Mouse (Mus musculus) kidney, adult 2 months (tissue): ENCODE results near the gene Nxph4. TPM values are rescaled to one million over a fixed set of nuclear protein-coding genes. Genes with fewer than 3 reads are reported as not detected.

ENCODE experiments used
- DNase-seq: peaks from one replicate; pipeline ENCODE4 v3.0.0; 2021
- H3K27ac ChIP-seq: fragments of 200-500 bp; 2 replicates; pipeline ENCODE4 v1.5.1; 2012; ENCODE audit warnings: low read depth, low read length, control low read depth, inconsistent platforms; ENCODE audit not compliant: insufficient read depth
- H3K27me3 ChIP-seq: fragments of 200-500 bp; replicated peaks from 2 replicates; pipeline ENCODE4 v1.6.1; 2012; ENCODE audit warnings: mild to moderate bottlenecking, moderate library complexity, low read length, inconsistent platforms; ENCODE audit not compliant: control insufficient read depth, insufficient read depth
- H3K36me3 ChIP-seq: fragments of 200-500 bp; 2 replicates; pipeline ENCODE4 v1.6.1; 2012; ENCODE audit warnings: mild to moderate bottlenecking, moderate library complexity, low read length, inconsistent platforms; ENCODE audit not compliant: control insufficient read depth, insufficient read depth
- H3K4me1 ChIP-seq: fragments of 200-500 bp; 2 replicates; pipeline ENCODE4 v1.6.1; 2011; ENCODE audit warnings: low read length; ENCODE audit not compliant: control insufficient read depth, insufficient read depth
- H3K4me3 ChIP-seq: fragments of 200-500 bp; 2 replicates; pipeline ENCODE4 v1.5.1; 2011; ENCODE audit warnings: mild to moderate bottlenecking, low read depth, low read length, control low read depth; ENCODE audit not compliant: insufficient read depth
- CTCF ChIP-seq: fragments of 200-500 bp; conservative IDR thresholded peaks from 2 replicates; pipeline ENCODE4 v1.5.1; 2011; ENCODE audit warnings: low read depth, mild to moderate bottlenecking, control low read depth, low read length, moderate library complexity, mixed read lengths; ENCODE audit not compliant: insufficient read depth, insufficient read length
- POLR2A ChIP-seq: fragments of 200-500 bp; IDR thresholded peaks from one replicate; pipeline ENCODE4 v1.6.1; 2011; ENCODE audit warnings: low read depth, low read length, control low read depth
- WGBS: fragments of 180-500 bp; shearing (Covaris S2); methylation state at CpG from one replicate; pipeline ENCODE4 v1.1.7; 2018; 5-methylcytosine and 5-hydroxymethylcytosine counted together
- polyA plus RNA-seq: library from polyadenylated mRNA; depleted of rRNA; stranded (reverse); fragments of >200 nt; gene quantifications from 2 replicates; pipeline ENCODE4 v1.2.3, GENCODE M21; 2012

The Nxph4 gene
- polyA plus RNA-seq, 1 experiment: 2.0 TPM

- peak; percentile 14; the same call in 1 of the 2 replicates for TF ChIP-seq CTCF
- TF ChIP-seq POLR2A: no peak
- DNase-seq: no peak
- no peak overlapping the region for H3K4me3 ChIP-seq
- no peaks in the 10 kb centered on the region for H3K4me1 ChIP-seq
- no peaks in the 10 kb centered on the region for H3K36me3 ChIP-seq
- no peak overlapping the region for H3K27ac ChIP-seq
- no peaks in the 10 kb centered on the region for H3K27me3 ChIP-seq
Observed at GRCm38 (mm10) chr10:127561145-127561544, 26.8 kb upstream of the Nxph4 start.

GRCm38 (mm10) chr10:127557397-127557796, 23.0 kb upstream of the Nxph4 start:
- Histone ChIP-seq H3K27ac (no peak overlapping the region), H3K36me3 (no peaks in the 10 kb centered on the region), H3K4me1 (no peaks in the 10 kb centered on the region), H3K4me3 (no peak overlapping the region), H3K27me3 (no peaks in the 10 kb centered on the region)
- WGBS: 84% methylated on average over 13 of the region's 13 CpGs
- DNase-seq: no peak
- TF ChIP-seq POLR2A: no peak
- TF ChIP-seq CTCF: peak; percentile 37

GRCm38 (mm10) chr10:127555703-127556102, 21.3 kb upstream of the Nxph4 start:
- TF ChIP-seq POLR2A: no peak
- peak; percentile 77 for TF ChIP-seq CTCF
- 78% methylated on average over 18 of the region's 18 CpGs for WGBS
- no peak overlapping the region for H3K4me3 ChIP-seq
- peak; percentile 38 for DNase-seq
- no peak overlapping the region for H3K27ac ChIP-seq
- H3K27me3 ChIP-seq: no peaks in the 10 kb centered on the region
- no peaks in the 10 kb centered on the region for H3K4me1 ChIP-seq
- no peaks in the 10 kb centered on the region for H3K36me3 ChIP-seq

GRCm38 (mm10) chr10:127549892-127550291, 15.5 kb upstream of the Nxph4 start:
- Histone ChIP-seq H3K27me3 (no peaks in the 10 kb centered on the region), H3K4me3 (no peak overlapping the region), H3K36me3 (no peaks in the 10 kb centered on the region), H3K4me1 (no peaks in the 10 kb centered on the region), H3K27ac (no peak overlapping the region)
- no peak for DNase-seq
- TF ChIP-seq POLR2A (no peak), CTCF (no peak)
- 81% methylated on average over 17 of the region's 17 CpGs for WGBS

GRCm38 (mm10) chr10:127548236-127548635, 13.9 kb upstream of the Nxph4 start:
- WGBS: 95% methylated on average over 15 of the region's 15 CpGs
- Histone ChIP-seq H3K27me3 (no peaks in the 10 kb centered on the region), H3K27ac (no peak overlapping the region), H3K4me1 (no peaks in the 10 kb centered on the region), H3K36me3 (no peaks in the 10 kb centered on the region), H3K4me3 (no peak overlapping the region)
- DNase-seq: no peak
- no peak for TF ChIP-seq CTCF
- TF ChIP-seq POLR2A: no peak

GRCm38 (mm10) chr10:127546505-127546904, 12.1 kb upstream of the Nxph4 start:
- WGBS: 87% methylated on average over 7 of the region's 7 CpGs
- Histone ChIP-seq H3K4me1 (no peaks in the 10 kb centered on the region), H3K27me3 (no peaks in the 10 kb centered on the region), H3K4me3 (no peak overlapping the region), H3K27ac (no peak overlapping the region), H3K36me3 (no peaks in the 10 kb centered on the region)
- no peak for DNase-seq
- no peak for TF ChIP-seq POLR2A
- no peak for TF ChIP-seq CTCF

- Histone ChIP-seq H3K36me3 (no peaks in the 10 kb centered on the region), H3K4me3 (no peak overlapping the region), H3K27me3 (no peaks in the 10 kb centered on the region), H3K27ac (no peak overlapping the region), H3K4me1 (no peaks in the 10 kb centered on the region)
- no peak for DNase-seq
- TF ChIP-seq POLR2A (no peak), CTCF (no peak)
- WGBS: 90% methylated on average over 20 of the region's 20 CpGs
Observed at GRCm38 (mm10) chr10:127544375-127544774, 10.0 kb upstream of the Nxph4 start.

GRCm38 (mm10) chr10:127543916-127544315, 9.6 kb upstream of the Nxph4 start:
- no peak for TF ChIP-seq POLR2A
- no peak for TF ChIP-seq CTCF
- Histone ChIP-seq H3K4me1 (no peaks in the 10 kb centered on the region), H3K27ac (no peak overlapping the region), H3K36me3 (no peaks in the 10 kb centered on the region), H3K4me3 (no peak overlapping the region), H3K27me3 (no peaks in the 10 kb centered on the region)
- no peak for DNase-seq
- 68% methylated on average over 3 of the region's 3 CpGs for WGBS
